Mouse (Mus musculus) skeletal muscle tissue, adult 2 months (tissue): ENCODE results near the gene Piwil1.

ENCODE experiments used
- DNase-seq: peaks from one replicate; pipeline ENCODE4 v3.0.0-alpha.2; 2012; ENCODE audit warnings: low read depth, low spot score

Piwil1 gene

GRCm38 (mm10) chr5:128702224-128702623 is at the start of gene Piwil1:
TSS of gene Piwil1 (plus strand) at chr5:128702524.
- DNase-seq = no peak

- no peak for DNase-seq
Measured at GRCm38 (mm10) chr5:128656496-128657135, 45.7 kb upstream of the Piwil1 start.

GRCm38 (mm10) chr5:128660101-128660500 is 42.2 kb upstream of the Piwil1 start:
- no peak for DNase-seq

DNA sequence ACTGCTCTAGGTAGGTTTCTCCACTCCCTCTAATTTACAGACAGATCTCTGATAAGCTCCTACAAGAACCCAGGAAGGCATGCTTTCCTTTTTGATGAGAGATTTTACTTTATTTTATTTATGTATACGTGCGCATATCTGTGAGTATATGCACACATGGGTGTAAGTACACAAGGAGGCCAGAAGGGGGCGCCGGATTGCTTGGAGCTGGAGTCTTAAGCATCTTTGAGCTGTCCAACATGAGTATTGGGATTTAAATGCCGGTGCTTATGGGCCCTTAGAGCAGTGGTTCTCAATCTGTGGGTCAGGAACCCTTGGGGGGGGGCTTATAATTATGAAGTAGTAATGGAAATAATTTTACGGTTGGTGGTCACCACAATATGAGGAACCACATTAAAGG is 39.4 kb upstream of the Piwil1 start:
- DNase-seq = no peak

GRCm38 (mm10) chr5:128663976-128664375 is 38.3 kb upstream of the Piwil1 start:
- DNase-seq = no peak

DNA sequence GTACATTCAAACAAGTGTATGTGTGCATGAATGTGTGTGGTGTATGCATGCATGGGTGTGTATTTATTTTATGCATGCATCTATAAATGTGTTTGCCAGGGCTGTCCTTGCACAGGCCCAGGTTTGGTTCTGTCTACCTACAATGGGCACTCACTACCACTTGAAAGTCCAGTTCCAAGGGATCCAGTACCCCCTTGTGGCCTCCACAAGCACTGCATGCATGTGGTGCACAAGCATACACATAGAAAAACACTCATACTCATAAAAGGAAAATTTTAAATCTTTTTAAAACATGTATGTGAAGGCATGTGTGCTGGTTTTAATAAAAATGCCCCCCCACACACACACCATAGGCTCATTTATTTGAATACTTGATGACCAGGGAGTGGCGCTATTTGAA is 37.3 kb upstream of the Piwil1 start:
- no peak for DNase-seq

GRCm38 (mm10) chr5:128667303-128667702 is 35.0 kb upstream of the Piwil1 start:
- no peak for DNase-seq

DNA sequence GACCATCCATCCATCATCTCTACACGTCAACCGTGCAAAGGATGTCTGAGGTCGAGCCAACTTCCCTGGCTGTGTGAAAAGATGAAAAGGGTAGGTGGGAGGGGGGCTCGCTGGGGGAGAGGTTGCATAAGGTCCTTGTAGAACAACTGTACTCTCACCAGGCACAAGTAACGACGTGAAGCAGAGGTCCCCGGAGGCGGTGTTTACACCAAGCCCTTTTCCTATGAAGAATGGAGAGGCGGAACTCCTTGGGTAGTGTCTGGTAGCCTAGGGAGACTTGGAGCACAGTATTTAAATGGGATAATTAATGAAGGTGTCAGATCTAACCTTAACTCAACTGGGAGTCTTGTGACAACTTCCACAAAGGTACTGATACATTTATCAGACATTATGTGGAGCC is 28.2 kb upstream of the Piwil1 start:
- no peak for DNase-seq

DNA sequence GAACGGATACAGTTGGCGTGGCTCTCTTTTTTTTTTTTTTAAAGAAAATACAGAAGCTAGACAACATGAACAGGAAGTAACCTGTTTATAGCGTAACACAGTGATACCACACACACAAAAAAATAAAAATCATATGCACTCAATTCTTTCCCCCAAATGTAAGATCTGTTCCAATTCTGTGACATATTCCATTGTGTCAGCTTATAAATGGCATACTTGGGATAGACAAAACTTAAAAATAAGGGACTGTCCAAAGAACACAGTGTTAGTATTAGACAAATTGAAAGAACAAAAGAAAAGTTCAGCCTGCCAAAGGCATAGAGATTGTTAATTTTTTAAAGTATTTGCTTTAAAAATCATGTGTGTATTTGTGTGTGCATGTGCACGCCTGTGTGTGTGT is 25.0 kb upstream of the Piwil1 start:
- DNase-seq = no peak

GRCm38 (mm10) chr5:128677861-128678260 is 24.5 kb upstream of the Piwil1 start:
- no peak for DNase-seq

DNA sequence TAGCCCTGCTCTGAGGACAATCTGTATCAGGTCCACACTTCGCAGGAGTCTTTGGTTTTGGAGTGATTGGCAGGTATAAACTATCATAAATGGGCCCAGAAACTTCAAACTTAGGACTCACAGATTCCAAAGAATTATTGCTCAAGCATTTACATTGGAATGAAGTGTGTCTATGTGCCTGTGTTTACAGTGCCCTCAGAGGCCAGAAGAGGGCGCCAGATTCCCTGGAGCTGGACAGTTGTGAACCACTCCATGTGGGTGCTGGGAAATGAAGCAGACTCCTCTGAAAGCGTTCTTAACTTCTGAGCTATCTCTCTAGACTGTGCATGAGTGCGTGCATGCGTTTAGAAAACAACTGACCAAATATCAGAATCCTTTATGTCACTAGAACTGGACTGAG is 20.9 kb upstream of the Piwil1 start:
- no peak for DNase-seq

- no peak for DNase-seq
Measured at GRCm38 (mm10) chr5:128684192-128684591, 18.1 kb upstream of the Piwil1 start.

GRCm38 (mm10) chr5:128684621-128685020 is 17.7 kb upstream of the Piwil1 start:
- no peak for DNase-seq

DNA sequence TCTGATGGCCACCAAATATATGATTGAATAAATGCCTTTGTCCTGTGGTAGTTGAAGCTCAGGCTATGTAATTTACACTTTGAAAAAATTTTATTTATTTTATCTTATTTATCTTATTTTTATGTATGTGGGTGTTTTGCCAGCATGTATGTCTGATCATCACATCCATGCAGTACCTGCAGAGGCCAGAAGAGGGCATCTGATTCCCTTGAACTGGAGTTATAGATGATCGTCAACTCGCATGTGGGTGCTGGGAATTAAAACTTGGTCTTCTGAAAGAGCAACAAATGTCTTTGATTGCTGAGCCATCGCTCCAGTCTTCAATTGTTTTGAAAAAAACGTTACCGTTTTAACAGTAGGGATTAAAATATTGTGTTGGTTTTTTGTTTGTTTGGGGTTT is 15.2 kb upstream of the Piwil1 start:
- no peak for DNase-seq

GRCm38 (mm10) chr5:128694107-128694506 is 8.2 kb upstream of the Piwil1 start:
- DNase-seq = no peak

- DNase-seq = no peak
Measured at GRCm38 (mm10) chr5:128694611-128695325, 7.6 kb upstream of the Piwil1 start.

DNA sequence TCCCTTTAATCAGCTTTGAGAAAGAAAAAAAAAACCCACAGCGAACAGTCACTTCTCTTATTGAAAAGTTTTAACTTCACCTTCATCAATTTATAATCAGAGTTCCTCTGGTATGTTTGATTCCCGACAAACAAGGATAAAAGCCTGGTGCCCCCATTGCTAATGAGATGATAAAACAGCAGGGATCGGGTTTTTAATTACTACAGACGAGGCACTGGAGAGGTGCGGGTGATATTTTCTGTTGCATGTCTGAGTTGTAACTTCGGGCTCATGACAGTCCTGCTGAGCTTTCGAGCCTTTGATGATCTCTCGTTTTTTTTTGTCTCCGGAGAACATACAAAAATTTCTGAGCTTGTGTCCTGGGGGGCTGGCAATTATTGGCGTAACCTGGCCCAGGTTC is 5.5 kb upstream of the Piwil1 start:
- DNase-seq = no peak

- no peak for DNase-seq
Measured at GRCm38 (mm10) chr5:128700716-128701115, 1.6 kb upstream of the Piwil1 start.

GRCm38 (mm10) chr5:128703688-128704087 is 1.4 kb downstream of the Piwil1 start:
- DNase-seq = no peak

- no peak for DNase-seq
Measured at GRCm38 (mm10) chr5:128704134-128704904, 2.0 kb downstream of the Piwil1 start.

DNA sequence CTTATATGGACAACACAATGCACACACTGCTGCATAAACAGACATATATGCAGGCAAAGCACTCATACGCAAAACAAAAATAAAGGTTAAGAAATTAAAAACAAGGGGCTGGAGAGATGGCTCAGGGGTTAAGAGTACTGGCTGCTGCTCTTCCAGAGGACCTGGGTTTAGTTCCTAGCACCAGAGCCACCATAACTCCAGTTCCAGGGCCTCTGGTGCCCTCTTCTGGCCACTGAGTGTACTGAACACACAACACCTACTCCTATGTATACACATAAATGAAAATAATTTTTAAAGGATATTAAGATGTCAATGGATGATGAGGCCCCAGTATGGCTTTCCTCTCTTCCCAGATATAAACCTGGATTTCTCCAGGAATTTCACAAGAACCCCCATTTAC is 4.1 kb downstream of the Piwil1 start:
- DNase-seq = no peak

DNA sequence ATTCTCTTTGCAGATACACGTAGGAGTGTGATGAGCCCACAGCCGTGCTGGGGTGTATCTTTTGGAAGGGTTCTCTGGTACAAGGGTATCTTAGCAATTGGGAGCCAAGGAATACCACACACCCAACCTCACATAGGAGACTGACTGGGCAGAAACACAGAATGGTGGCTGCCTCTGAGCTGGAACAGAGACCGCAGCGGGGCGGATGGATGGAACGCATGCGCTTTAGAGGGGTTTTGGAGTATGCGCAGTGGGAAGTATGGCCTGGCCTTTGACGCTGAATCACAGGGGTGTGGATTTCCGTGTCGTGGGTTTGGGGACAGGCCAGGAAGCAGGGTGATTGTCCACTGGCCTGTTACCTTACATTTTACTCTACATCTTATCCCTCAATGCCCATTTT is 4.9 kb downstream of the Piwil1 start:
- no peak for DNase-seq

- no peak for DNase-seq
Measured at GRCm38 (mm10) chr5:128708929-128709328, 6.6 kb downstream of the Piwil1 start.
